Mouse (Mus musculus) heart, adult 2 months (tissue): ENCODE measurements around the gene Ticam1. TPM values are rescaled to one million over a fixed set of nuclear protein-coding genes. Genes with fewer than 3 reads are reported as not detected.

Experiments used
- DNase-seq, 2 experiments: peaks; one replicate each; pipeline ENCODE4 v3.0.0; 2021
- H3K27ac ChIP-seq: fragments of 200-600 bp; 2 replicates; pipeline ENCODE4 v1.8.1; 2022
- H3K27me3 ChIP-seq: fragments of 200-500 bp; 2 replicates; pipeline ENCODE4 v1.6.1; 2012; ENCODE audit warnings: mild to moderate bottlenecking, low read length, inconsistent platforms, mixed read lengths; ENCODE audit not compliant: control insufficient read depth, insufficient read depth
- H3K36me3 ChIP-seq: fragments of 200-500 bp; 2 replicates; pipeline ENCODE4 v1.6.1; 2012; ENCODE audit warnings: low read length, inconsistent platforms; ENCODE audit not compliant: control insufficient read depth, insufficient read depth
- H3K4me1 ChIP-seq: fragments of 200-500 bp; 2 replicates; pipeline ENCODE4 v1.6.1; 2011; ENCODE audit warnings: low read length; ENCODE audit not compliant: control insufficient read depth, insufficient read depth
- H3K4me3 ChIP-seq: fragments of 200-600 bp; 2 replicates; pipeline ENCODE4 v1.8.1; 2022
- H3K79me2 ChIP-seq: fragments of 200-500 bp; replicated peaks from 2 replicates; pipeline ENCODE4 v1.6.1; 2012; ENCODE audit warnings: mild to moderate bottlenecking, inconsistent platforms, low read length, moderate library complexity, mixed read lengths; ENCODE audit not compliant: control insufficient read depth, insufficient read depth
- H3K9ac ChIP-seq: fragments of 200-500 bp; 2 replicates; pipeline ENCODE4 v1.6.1; 2012; ENCODE audit warnings: low read depth, mild to moderate bottlenecking, control low read depth, inconsistent platforms, low read length, mixed read lengths
- CTCF ChIP-seq: fragments of 200-600 bp; IDR thresholded peaks from 2 replicates; pipeline ENCODE4 v1.8.1; 2022; ENCODE audit warnings: antibody characterized with exemption, mild to moderate bottlenecking, moderate library complexity
- EP300 ChIP-seq: fragments of 200-500 bp; IDR thresholded peaks from 2 replicates; pipeline ENCODE4 v1.6.1; 2011; ENCODE audit warnings: low read depth, low read length, control low read depth; ENCODE audit not compliant: insufficient read depth
- POLR2A ChIP-seq: fragments of 200-500 bp; IDR thresholded peaks from 2 replicates; pipeline ENCODE4 v1.6.1; 2011; ENCODE audit warnings: mild to moderate bottlenecking, low read depth, low read length, control low read depth; ENCODE audit not compliant: insufficient read depth
- WGBS: fragments of 180-500 bp; shearing (Covaris S2); methylation state at CpG from one replicate; pipeline ENCODE4 v1.1.7; 2018; 5-methylcytosine and 5-hydroxymethylcytosine counted together
- intact Hi-C: fragments of 180-260 bp; cut with DNase I; formaldehyde crosslinking; loops from one replicate; pipeline ENCODE4 v1.15.1; 2025
- polyA plus RNA-seq: library from polyadenylated mRNA; depleted of rRNA; stranded (reverse); fragments of >200 nt; gene quantifications from 2 replicates; pipeline ENCODE4 v1.2.3, GENCODE M21; 2012
- total RNA-seq, 2 experiments: library from RNA; stranded (reverse); gene quantifications; 2 replicates each; pipeline ENCODE4 v1.2.3; 2021

Gene Ticam1
- total and polyA plus RNA-seq, 3 experiments, result 8.0 to 16.8 (median 8.0) TPM

DNA sequence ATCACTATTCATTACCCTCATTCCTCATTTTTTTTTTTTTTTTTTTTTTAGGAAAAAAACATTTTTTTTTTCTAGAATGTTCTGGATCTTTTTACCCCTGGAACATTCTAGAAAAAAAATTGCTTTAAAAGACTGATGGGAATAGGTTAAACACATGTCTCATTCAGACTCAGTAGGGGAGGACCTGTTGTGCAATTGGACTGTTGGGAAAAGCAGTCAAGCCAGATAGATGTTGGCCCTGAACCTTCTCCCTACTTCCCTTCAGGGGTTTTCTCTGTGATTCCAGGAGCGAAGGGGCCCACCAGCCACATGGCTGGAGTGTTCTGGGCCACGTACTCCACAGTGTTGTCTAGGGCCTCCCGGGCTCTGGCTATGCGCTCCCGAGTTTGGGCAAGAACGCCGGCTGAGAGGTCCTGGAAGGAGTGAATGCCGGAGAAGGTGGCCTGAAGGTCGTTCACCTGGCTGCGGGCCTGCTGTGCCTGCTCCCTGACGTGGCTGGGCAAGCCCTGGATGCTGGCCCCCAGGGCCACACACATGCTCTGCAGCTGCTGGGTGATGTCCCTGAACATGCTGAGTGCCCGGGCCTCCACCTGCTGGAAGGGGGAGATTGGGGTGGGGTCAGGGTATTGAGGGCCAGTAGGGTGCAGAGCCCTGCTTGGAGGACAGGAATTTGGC, 3.0 kb upstream of the Ticam1 start:
- DNase-seq, result peak; percentile 67 to 80
- no peaks in the 10 kb centered on the region for H3K27me3 ChIP-seq
- intact Hi-C loops, result loop anchor here (5.0 kb wide), 1 partner anchor 73 kb away; no protein-coding TSS in a partner anchor
- 0 out of 2 replicates have a peak, but pooled peaks have one; percentile 9 for TF ChIP-seq POLR2A
- TF ChIP-seq EP300, result peak; percentile 54; the same call in 1 of the 2 replicates
- TF ChIP-seq CTCF, result no peak
- no peaks in the 10 kb centered on the region for H3K79me2 ChIP-seq
- H3K36me3 ChIP-seq, result peaks cover 2% of the 10 kb centered on the region; the same call in 1 of the 2 replicates
- H3K27ac ChIP-seq, result peak overlapping the region; percentile 74
- H3K9ac ChIP-seq, result no peak overlapping the region
- H3K4me1 ChIP-seq, result peaks cover 9% of the 10 kb centered on the region
- 59% methylated on average over 12 of the region's 12 CpGs for WGBS
- H3K4me3 ChIP-seq, result no peak overlapping the region

DNA sequence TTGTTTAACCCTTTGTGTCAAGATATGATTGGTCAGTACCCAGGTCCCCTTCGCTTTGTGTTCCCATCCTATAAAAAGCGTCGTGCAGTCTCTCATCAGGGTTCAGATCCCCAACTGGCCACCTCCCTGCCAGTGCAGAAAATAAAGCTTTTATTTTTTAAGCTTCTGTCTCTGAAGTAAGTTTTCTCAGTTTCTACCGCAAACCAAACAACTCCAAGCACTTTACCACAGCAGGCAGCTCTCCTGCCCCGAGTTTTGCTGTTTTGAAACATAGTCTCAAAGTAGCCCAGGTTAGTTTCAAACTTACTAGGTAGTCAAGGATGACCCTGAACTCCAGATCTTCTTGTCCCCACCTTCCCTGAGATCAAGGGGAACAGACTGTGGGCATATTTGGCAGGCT, 1.8 kb upstream of the Ticam1 start:
- Histone ChIP-seq H3K79me2 (no peaks in the 10 kb centered on the region), H3K27me3 (no peaks in the 10 kb centered on the region), H3K9ac (no peak overlapping the region), H3K36me3 (peaks cover 2% of the 10 kb centered on the region; the same call in 1 of the 2 replicates), H3K4me1 (peaks cover 14% of the 10 kb centered on the region), H3K27ac (peak overlapping the region; percentile 83), H3K4me3 (no peak overlapping the region)
- TF ChIP-seq POLR2A (0 out of 2 replicates have a peak, but pooled peaks have one; percentile 20), EP300 (no peak)
- no peak for DNase-seq
- 92% methylated on average over 5 of the region's 5 CpGs for WGBS
- intact Hi-C loops, result loop anchor here (1.0 to 5.0 kb wide), 2 partner anchors 10 to 74 kb away; no protein-coding TSS in a partner anchor

- Histone ChIP-seq H3K4me1 (peaks cover 19% of the 10 kb centered on the region), H3K4me3 (no peak overlapping the region), H3K27me3 (no peaks in the 10 kb centered on the region), H3K27ac (peak overlapping the region; percentile 83), H3K36me3 (peaks cover 2% of the 10 kb centered on the region; the same call in 1 of the 2 replicates), H3K79me2 (no peaks in the 10 kb centered on the region), H3K9ac (no peak overlapping the region)
- intact Hi-C loops, result loop anchor here (5.0 kb wide), 1 partner anchor 75 kb away; no protein-coding TSS in a partner anchor
- WGBS, result 43% methylated on average over 2 of the region's 2 CpGs
- peak in 1 of 2 experiments; percentile 17 for DNase-seq
- no peak for TF ChIP-seq EP300
- TF ChIP-seq CTCF, result no peak
- TF ChIP-seq POLR2A, result no peak
These were observed 944 bp upstream of the Ticam1 start for GRCm38 (mm10) chr17:56277567-56277893.

DNA sequence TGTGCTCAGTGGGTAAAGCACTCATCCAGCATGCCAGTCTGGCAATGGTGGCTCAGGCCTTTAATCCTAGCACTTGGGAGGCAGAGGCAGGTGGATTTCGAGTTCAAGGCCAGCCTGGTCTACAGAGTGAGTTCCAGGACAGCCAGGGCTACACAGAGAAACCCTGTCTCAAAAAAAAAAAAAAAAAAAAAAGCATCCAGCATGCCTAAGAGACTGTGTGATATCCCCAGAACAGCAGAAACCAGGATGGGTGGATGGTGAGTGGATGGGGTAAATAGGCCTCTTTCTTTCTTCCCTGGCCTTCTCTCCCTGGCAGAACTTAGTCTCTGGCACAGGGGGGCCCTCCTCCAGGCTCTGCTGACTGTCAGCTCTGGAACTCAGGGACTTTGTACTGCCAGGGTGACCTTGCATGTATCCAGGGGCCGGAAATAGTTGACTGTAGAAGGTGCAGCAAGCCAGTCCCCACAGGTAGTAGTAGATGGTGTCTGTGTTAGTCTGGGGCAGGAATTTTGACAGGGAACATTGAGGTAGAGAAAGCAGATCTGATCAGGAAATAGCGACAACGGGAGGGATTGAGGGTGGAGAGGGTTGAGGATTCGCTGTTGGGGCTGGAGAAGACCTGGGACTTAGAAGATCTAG, 625 bp downstream of the Ticam1 start:
- peaks cover 2% of the 10 kb centered on the region; the same call in 1 of the 2 replicates for H3K36me3 ChIP-seq
- DNase-seq, result peak in 1 of 2 experiments; percentile 64
- TF ChIP-seq CTCF (no peak), POLR2A (no peak), EP300 (no peak)

DNA sequence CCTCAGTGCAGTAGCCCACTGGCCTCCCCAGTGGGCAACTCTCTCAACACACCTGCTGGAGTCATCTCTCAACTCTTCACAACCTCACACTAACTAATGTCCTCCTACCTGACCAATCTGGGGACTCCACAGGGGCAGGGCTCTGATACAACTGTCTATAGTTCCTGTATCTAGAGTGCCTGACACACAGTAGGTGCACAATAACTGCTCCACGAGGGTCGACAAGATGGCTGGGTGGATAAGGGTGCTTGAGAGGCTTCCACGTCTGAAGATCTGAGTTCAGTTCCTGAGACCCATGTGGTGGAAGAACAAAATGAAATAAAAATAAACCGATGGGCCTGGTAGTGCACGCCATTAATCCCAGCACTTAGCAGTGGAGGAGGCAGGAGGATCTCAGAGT, 2.6 kb downstream of the Ticam1 start:
- Histone ChIP-seq H3K4me1 (peaks cover 21% of the 10 kb centered on the region), H3K27ac (no peak overlapping the region), H3K4me3 (no peak overlapping the region), H3K36me3 (peaks cover 2% of the 10 kb centered on the region; the same call in 1 of the 2 replicates), H3K79me2 (no peaks in the 10 kb centered on the region; the same call in 1 of the 2 replicates), H3K9ac (no peak overlapping the region), H3K27me3 (no peaks in the 10 kb centered on the region)
- 76% methylated on average over 5 of the region's 5 CpGs for WGBS
- no peak for TF ChIP-seq POLR2A
- no peak for TF ChIP-seq CTCF
- no peak for TF ChIP-seq EP300
- DNase-seq, result peak in 1 of 2 experiments; percentile 15
- intact Hi-C loops, result no loop called here

More for the DNA sequence above, 625 bp downstream of the Ticam1 start:
- H3K79me2 ChIP-seq, result no peaks in the 10 kb centered on the region; the same call in 1 of the 2 replicates
- peak overlapping the region; percentile 95 for H3K9ac ChIP-seq
- H3K4me3 ChIP-seq, result peak overlapping the region; percentile 72
- H3K4me1 ChIP-seq, result peaks cover 21% of the 10 kb centered on the region
- intact Hi-C loops, result loop anchor here (5.0 kb wide), 1 partner anchor 76 kb away; no protein-coding TSS in a partner anchor
- H3K27ac ChIP-seq, result peak overlapping the region; percentile 89
- H3K27me3 ChIP-seq, result no peaks in the 10 kb centered on the region
- 8% methylated on average over 5 of the region's 5 CpGs for WGBS

DNA sequence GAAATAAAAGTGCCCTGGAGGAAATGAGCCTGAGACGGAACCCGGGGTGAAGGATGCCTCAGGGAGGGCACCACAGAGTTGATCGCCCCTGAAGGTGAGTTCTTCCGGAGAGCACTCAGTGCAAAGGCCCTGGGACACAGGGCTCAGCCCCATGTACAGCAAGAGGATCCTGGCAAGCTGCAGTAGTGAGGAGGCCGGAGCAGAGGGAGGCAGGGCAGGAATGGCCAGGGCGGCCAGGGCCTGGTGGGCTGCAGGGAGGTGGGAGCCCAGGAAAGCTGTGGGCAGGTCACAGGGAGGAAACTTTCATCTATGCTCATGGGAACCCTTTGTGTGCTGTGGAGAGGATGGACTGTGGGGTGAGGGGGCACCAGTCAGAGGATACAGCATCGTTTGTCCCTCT, 3.1 kb downstream of the Ticam1 start:
- intact Hi-C loops, result no loop called here
- DNase-seq, result peak in 1 of 2 experiments; percentile 19
- peaks cover 2% of the 10 kb centered on the region; the same call in 1 of the 2 replicates for H3K36me3 ChIP-seq
- no peaks in the 10 kb centered on the region; the same call in 1 of the 2 replicates for H3K79me2 ChIP-seq
- WGBS, result 51% methylated on average over 7 of the region's 7 CpGs
- H3K4me3 ChIP-seq, result no peak overlapping the region
- H3K4me1 ChIP-seq, result peaks cover 21% of the 10 kb centered on the region
- no peak overlapping the region for H3K9ac ChIP-seq
- H3K27me3 ChIP-seq, result no peaks in the 10 kb centered on the region
- H3K27ac ChIP-seq, result peak overlapping the region; percentile 17; the same call in 1 of the 2 replicates
- TF ChIP-seq EP300, result no peak
- no peak for TF ChIP-seq POLR2A
- no peak for TF ChIP-seq CTCF
